Mouse (Mus musculus): ENCODE results near the gene Rrp9.

DNA sequence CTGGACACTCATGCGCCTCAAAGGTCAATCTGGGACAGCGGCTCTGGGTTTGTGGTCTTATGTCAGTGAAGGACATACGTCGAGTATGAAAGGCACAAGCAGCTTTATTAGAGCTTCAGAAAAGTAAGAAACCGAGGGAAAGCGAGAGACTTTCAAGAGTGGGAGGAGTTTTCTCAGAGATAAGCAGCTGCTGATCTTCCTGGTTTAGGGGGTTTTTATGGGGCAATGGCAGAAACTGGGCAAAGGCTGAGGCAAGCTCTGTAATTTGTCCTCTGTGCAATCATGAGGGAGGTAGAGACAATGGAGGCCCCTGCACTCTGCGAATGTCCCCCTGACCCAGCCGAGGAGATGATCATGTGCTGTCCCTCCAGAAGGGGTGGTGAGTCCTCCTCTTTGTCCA lies 44.1 kb downstream of the Rrp9 start:
- TF ChIP-seq CTCF (IDR thresholded peaks at IDR 0.05; ENCODE audit: low read depth) (no peak), EP300 (IDR thresholded peaks at IDR 0.05; ENCODE audit: low read depth) (no peak)

Measured in liver, postnatal 0 days (tissue).